Mouse (Mus musculus) adrenal gland (tissue): ENCODE results near the gene Gm8906.
"Not testable (repeated sequence)": the region's sequence is repeated elsewhere in the genome, so short reads cannot be mapped to it uniquely, and the experiment has no call there.

Experiments
- intact Hi-C: fragments of 180-260 bp; cut with DNase I; formaldehyde crosslinking; loops from one replicate; pipeline ENCODE4 v1.15.1; 2025
- long read RNA-seq, 2 experiments: library from polyadenylated mRNA; unstranded; transcript quantifications; one replicate each; pipeline ENCODE4 v2.0.0; 2020; ENCODE audit warnings: borderline replicate concordance in 1 of 2; ENCODE audit not compliant: insufficient replicate concordance in 1 of 2

Gene Gm8906
- long read RNA-seq, experiment 1 = 0 reads
- long read RNA-seq, experiment 2 = 0 reads

- intact Hi-C loops = not testable (repeated sequence)
Measured at GRCm38 (mm10) chr5:11502385-11502784, at the start of gene Gm8906. TSS of gene Gm8906 (plus strand) at chr5:11502685.
